Mouse (Mus musculus) MEL (cell line): ENCODE data around the gene Slk. TPM values are rescaled to one million over a fixed set of nuclear protein-coding genes. Genes with fewer than 3 reads are reported as not detected.

Source experiments
- DNase-seq: peaks from one replicate; pipeline ENCODE4 v3.0.0; 2011; ENCODE audit warnings: low read depth, low spot score
- H3K27ac ChIP-seq: 2 replicates; pipeline ENCODE4 v1.5.1; 2012; ENCODE audit warnings: low read depth, mild to moderate bottlenecking, control low read depth, low read length, moderate library complexity; ENCODE audit not compliant: control insufficient read depth
- H3K27me3 ChIP-seq, 2 experiments: fragments of 150-350 bp in 1 of 2; sonication (generic) in 1 of 2; 2 replicates each; pipeline ENCODE4 v1.6.1; 2012; ENCODE audit warnings: low read length in 2 of 2, mild to moderate bottlenecking in 2 of 2, improper control_type of control experiment in 1 of 2, moderate library complexity in 1 of 2; ENCODE audit not compliant: insufficient read depth in 2 of 2, control insufficient read depth in 1 of 2
- H3K36me3 ChIP-seq, 2 experiments: 2 replicates each; pipeline ENCODE4 v1.6.1; 2012 to 2014; ENCODE audit warnings: low read length in 2 of 2, improper control_type of control experiment in 1 of 2, inconsistent platforms in 1 of 2, mild to moderate bottlenecking in 1 of 2; ENCODE audit not compliant: insufficient read depth in 2 of 2, control insufficient read depth in 1 of 2
- H3K4me1 ChIP-seq, 2 experiments: fragments of 150-350 bp in 1 of 2; sonication (generic) in 1 of 2; 2 replicates each; pipeline ENCODE4 v1.6.1; 2012; ENCODE audit warnings: low read length in 2 of 2, improper control_type of control experiment in 1 of 2, mild to moderate bottlenecking in 1 of 2; ENCODE audit not compliant: insufficient read depth in 2 of 2, control insufficient read depth in 1 of 2
- H3K4me3 ChIP-seq, 2 experiments: fragments of 150-350 bp in 1 of 2; sonication (generic) in 1 of 2; 2 replicates each; pipeline ENCODE4 v1.5.1; 2012; ENCODE audit warnings: low read depth in 2 of 2, low read length in 2 of 2, mild to moderate bottlenecking in 2 of 2, moderate library complexity in 2 of 2, control low read depth in 1 of 2, improper control_type of control experiment in 1 of 2; ENCODE audit not compliant: control insufficient read depth in 1 of 2, insufficient read depth in 1 of 2
- H3K79me2 ChIP-seq: 2 replicates; pipeline ENCODE4 v1.6.1; 2012; ENCODE audit warnings: mild to moderate bottlenecking, low read length, moderate library complexity; ENCODE audit not compliant: control insufficient read depth, poor library complexity, insufficient read depth
- H3K9ac ChIP-seq: 2 replicates; pipeline ENCODE4 v1.6.1; 2012; ENCODE audit warnings: low read depth, mild to moderate bottlenecking, control low read depth, low read length, moderate library complexity; ENCODE audit not compliant: control insufficient read depth, poor library complexity, severe bottlenecking
- H3K9me3 ChIP-seq: fragments of 150-350 bp; sonication (generic); replicated peaks from 2 replicates; pipeline ENCODE4 v1.6.1; 2012; ENCODE audit warnings: mild to moderate bottlenecking, low read length, improper control_type of control experiment, moderate library complexity; ENCODE audit not compliant: insufficient read depth
- BHLHE40 ChIP-seq: IDR thresholded peaks from 2 replicates; pipeline ENCODE4 v1.6.1; 2012; ENCODE audit warnings: low read depth, mild to moderate bottlenecking, inconsistent platforms, low read length, improper control_type of control experiment, borderline replicate concordance
- CHD1 ChIP-seq: IDR thresholded peaks from 2 replicates; pipeline ENCODE4 v1.6.1; 2012; ENCODE audit warnings: low read depth, mild to moderate bottlenecking, inconsistent platforms, low read length, improper control_type of control experiment
- EP300 ChIP-seq, 2 experiments: IDR thresholded peaks; 2 replicates each; pipeline ENCODE4 v1.6.1; 2011; ENCODE audit warnings: improper control_type of control experiment in 2 of 2, low read length in 2 of 2, low read depth in 1 of 2, mild to moderate bottlenecking in 1 of 2
- ETS1 ChIP-seq: IDR thresholded peaks from 2 replicates; pipeline ENCODE4 v1.6.1; 2012; ENCODE audit warnings: low read depth, mild to moderate bottlenecking, inconsistent platforms, low read length, improper control_type of control experiment, moderate library complexity
- GABPA ChIP-seq: IDR thresholded peaks from 2 replicates; pipeline ENCODE4 v1.6.1; 2012; ENCODE audit warnings: low read depth, mild to moderate bottlenecking, inconsistent platforms, low read length, improper control_type of control experiment, moderate library complexity
- GATA1 ChIP-seq: IDR thresholded peaks from 2 replicates; pipeline ENCODE4 v1.6.1; 2011; ENCODE audit warnings: low read depth, low read length, improper control_type of control experiment
- HCFC1 ChIP-seq: IDR thresholded peaks from 2 replicates; pipeline ENCODE4 v1.6.1; 2012; ENCODE audit warnings: low read depth, mild to moderate bottlenecking, inconsistent platforms, low read length, improper control_type of control experiment, moderate library complexity
- MAFK ChIP-seq: IDR thresholded peaks from 2 replicates; pipeline ENCODE4 v1.6.1; 2011; ENCODE audit warnings: low read depth, mild to moderate bottlenecking, low read length, improper control_type of control experiment, borderline replicate concordance
- MEF2A ChIP-seq: IDR thresholded peaks from 2 replicates; pipeline ENCODE4 v1.6.1; 2014; ENCODE audit warnings: low read depth, mild to moderate bottlenecking, inconsistent platforms, low read length, improper control_type of control experiment; ENCODE audit not compliant: poor library complexity, insufficient replicate concordance, severe bottlenecking; ENCODE audit errors: extremely low read depth
- NELFE ChIP-seq: IDR thresholded peaks from 2 replicates; pipeline ENCODE4 v1.6.1; 2011; ENCODE audit warnings: low read depth, low read length, improper control_type of control experiment
- NRF1 ChIP-seq: IDR thresholded peaks from 2 replicates; pipeline ENCODE4 v1.6.1; 2014; ENCODE audit warnings: low read depth, mild to moderate bottlenecking, inconsistent platforms, low read length, improper control_type of control experiment, moderate library complexity; ENCODE audit not compliant: poor library complexity, insufficient read depth, severe bottlenecking
- POLR2A ChIP-seq, 2 experiments: IDR thresholded peaks; 2 replicates each; pipeline ENCODE4 v1.6.1; 2011 to 2012; ENCODE audit warnings: low read length in 2 of 2, mild to moderate bottlenecking in 2 of 2, control low read depth in 1 of 2, improper control_type of control experiment in 1 of 2, low read depth in 1 of 2, moderate library complexity in 1 of 2; ENCODE audit not compliant: control insufficient read depth in 1 of 2, insufficient read depth in 1 of 2, poor library complexity in 1 of 2
- POLR2AphosphoS5 ChIP-seq: IDR thresholded peaks from 2 replicates; pipeline ENCODE4 v1.6.1; 2012; ENCODE audit warnings: low read depth, borderline replicate concordance, mild to moderate bottlenecking, inconsistent platforms, low read length, moderate library complexity, mixed read lengths
- RAD21 ChIP-seq: IDR thresholded peaks from 2 replicates; pipeline ENCODE4 v1.6.1; 2011; ENCODE audit warnings: mild to moderate bottlenecking, low read depth, low read length, improper control_type of control experiment
- SIN3A ChIP-seq: IDR thresholded peaks from 2 replicates; pipeline ENCODE4 v1.6.1; 2012; ENCODE audit warnings: low read length, improper control_type of control experiment, inconsistent platforms
- USF1 ChIP-seq: IDR thresholded peaks from 2 replicates; pipeline ENCODE4 v1.6.1; 2014; ENCODE audit warnings: low read depth, mild to moderate bottlenecking, inconsistent platforms, low read length, improper control_type of control experiment, moderate library complexity
- ZC3H11A ChIP-seq: IDR thresholded peaks from 2 replicates; pipeline ENCODE4 v1.6.1; 2012; ENCODE audit warnings: low read depth, mild to moderate bottlenecking, inconsistent platforms, low read length, improper control_type of control experiment
- ZKSCAN1 ChIP-seq: IDR thresholded peaks from 2 replicates; pipeline ENCODE4 v1.6.1; 2012; ENCODE audit warnings: low read depth, mild to moderate bottlenecking, inconsistent platforms, low read length, improper control_type of control experiment, moderate library complexity
- polyA plus RNA-seq, 2 experiments: library from polyadenylated mRNA; stranded (reverse) in 1 of 2; unstranded in 1 of 2; fragments of >175 nt in 1 of 2; fragments of >200 nt in 1 of 2; gene quantifications; 2 replicates each; pipeline versions ENCODE4 v1.2.1 to v1.2.4; 2012; ENCODE audit warnings: low replicate concordance in 2 of 2, low read depth in 1 of 2; ENCODE audit not compliant: insufficient read length in 2 of 2, insufficient read depth in 1 of 2, missing spikeins in 1 of 2
- total RNA-seq: library from RNA; depleted of rRNA; stranded (reverse); fragments of 300-350 nt; gene quantifications from 2 replicates; pipeline ENCODE4 v1.2.3, GENCODE M21; 2012

Gene Slk
- total and polyA plus RNA-seq, 3 experiments: 65.0 to 103 (median 88.2) TPM

GRCm38 (mm10) chr19:47560544-47561161 lies 18.8 kb upstream of the Slk start:
- H3K9ac ChIP-seq: no peak overlapping the region
- no peaks in the 10 kb centered on the region for H3K9me3 ChIP-seq
- H3K79me2 ChIP-seq: no peaks in the 10 kb centered on the region
- no peak overlapping the region for H3K27ac ChIP-seq
- H3K4me3 ChIP-seq: no peak overlapping the region
- H3K36me3 ChIP-seq: no peaks in the 10 kb centered on the region
- H3K27me3 ChIP-seq: no peaks in the 10 kb centered on the region
- TF ChIP-seq EP300 (IDR thresholded peaks at IDR 0.05; ENCODE audit: low read depth in 1 of 2, low read length in 2 of 2) (0 out of 4 replicates have a peak, but pooled peaks of 1 of the 2 experiments have one; percentile 8), MEF2A (no peak), BHLHE40 (no peak), HCFC1 (no peak), GATA1 (0 out of 2 replicates have a peak, but pooled peaks have one; percentile 10)
- TF ChIP-seq, all 39 proteins: peak for 2
- DNase-seq: peak; percentile 47
- no peaks in the 10 kb centered on the region for H3K4me1 ChIP-seq

GRCm38 (mm10) chr19:47561996-47562441 lies 17.5 kb upstream of the Slk start:
- H3K79me2 ChIP-seq: no peaks in the 10 kb centered on the region
- H3K9ac ChIP-seq: no peak overlapping the region
- DNase-seq: no peak
- no peak overlapping the region for H3K27ac ChIP-seq
- H3K27me3 ChIP-seq: no peaks in the 10 kb centered on the region
- H3K4me3 ChIP-seq: no peak overlapping the region
- H3K36me3 ChIP-seq: no peaks in the 10 kb centered on the region
- H3K4me1 ChIP-seq: no peaks in the 10 kb centered on the region
- TF ChIP-seq EP300 (IDR thresholded peaks at IDR 0.05; ENCODE audit: low read depth in 1 of 2, low read length in 2 of 2) (no peak), NRF1 (no peak), CHD1 (no peak), HCFC1 (no peak), GATA1 (no peak), ZKSCAN1 (no peak), ETS1 (no peak), BHLHE40 (no peak), NELFE (no peak), SIN3A (no peak), GABPA (no peak), MAFK (no peak), RAD21 (no peak), POLR2A (IDR thresholded peaks at IDR 0.05; ENCODE audit: control insufficient read depth in 1 of 2, insufficient read depth in 1 of 2, low read depth in 1 of 2, low read length in 2 of 2, poor library complexity in 1 of 2) (no peak), USF1 (no peak), POLR2AphosphoS5 (no peak), ZC3H11A (no peak)
- no peaks in the 10 kb centered on the region for H3K9me3 ChIP-seq
